Mouse (Mus musculus) monocyte, adult 59 days (primary cell): ENCODE results near the gene Gpc5. TPM values are rescaled to one million over a fixed set of nuclear protein-coding genes. Genes with fewer than 3 reads are reported as not detected.

ENCODE experiments used
- total RNA-seq, 2 experiments: library from RNA; stranded (reverse); gene quantifications; one replicate each; pipeline ENCODE4 v1.2.4; 2023

Gpc5 gene
- not detected for total RNA-seq

GRCm38 (mm10) chr14:115092081-115092480 lies at the start of gene Gpc5:
Gpc5 (plus strand) TSS chr14:115092215.

